Mouse (Mus musculus): Measurements from ENCODE around the gene Pkd2. TPM values are rescaled to one million over a fixed set of nuclear protein-coding genes. Genes with fewer than 3 reads are reported as not detected.

Gene Pkd2
- polyA plus RNA-seq, 1 experiment from 2014 or later, result 11.0 TPM

- Histone ChIP-seq H3K27ac (ENCODE audit: low read length) (no peak overlapping the region), H3K36me3 (ENCODE audit: insufficient read depth, low read length) (peaks cover 21% of the 10 kb centered on the region; the same call in 1 of the 2 replicates), H3K4me2 (replicated peaks; ENCODE audit: low read depth, low read length) (no peak overlapping the region), H3K27me3 (replicated peaks; ENCODE audit: insufficient read depth, low read length) (no peaks in the 10 kb centered on the region), H3K4me3 (ENCODE audit: low read depth, low read length) (no peak overlapping the region), H3K9ac (replicated peaks; ENCODE audit: low read depth) (no peak overlapping the region), H3K9me3 (ENCODE audit: low read length) (no peaks in the 10 kb centered on the region), H3K4me1 (ENCODE audit: insufficient read depth, low read depth, low read length) (no peaks in the 10 kb centered on the region)
- WGBS, result 88% methylated on average over 5 of the region's 5 CpGs
- no peak for DNase-seq (ENCODE audit: low spot score)
- ATAC-seq, result no peak
- TF ChIP-seq EP300 (IDR thresholded peaks at IDR 0.05), result no peak
- no peak for TF ChIP-seq CTCF (IDR thresholded peaks at IDR 0.05)
Measured at GRCm38 (mm10) chr5:104468586-104468985, 9.3 kb downstream of the Pkd2 start.

GRCm38 (mm10) chr5:104470981-104471391 lies 11.7 kb downstream of the Pkd2 start:
- TF ChIP-seq EP300 (IDR thresholded peaks at IDR 0.05), result no peak
- Histone ChIP-seq H3K4me2 (replicated peaks; ENCODE audit: low read depth, low read length) (no peak overlapping the region), H3K9me3 (ENCODE audit: low read length) (no peaks in the 10 kb centered on the region), H3K27me3 (replicated peaks; ENCODE audit: insufficient read depth, low read length) (no peaks in the 10 kb centered on the region), H3K4me1 (ENCODE audit: insufficient read depth, low read depth, low read length) (no peaks in the 10 kb centered on the region), H3K9ac (replicated peaks; ENCODE audit: low read depth) (no peak overlapping the region), H3K36me3 (ENCODE audit: insufficient read depth, low read length) (peaks cover 21% of the 10 kb centered on the region; the same call in 1 of the 2 replicates), H3K4me3 (ENCODE audit: low read depth, low read length) (no peak overlapping the region), H3K27ac (ENCODE audit: low read length) (no peak overlapping the region)
- 66% methylated on average over 5 of the region's 5 CpGs for WGBS
- ATAC-seq (no peak), DNase-seq (ENCODE audit: low spot score) (no peak)

GRCm38 (mm10) chr5:104472371-104472770 lies 13.1 kb downstream of the Pkd2 start:
- H3K27me3 ChIP-seq (replicated peaks; ENCODE audit: insufficient read depth, low read length), result no peaks in the 10 kb centered on the region
- peak; percentile 57 for TF ChIP-seq CTCF (IDR thresholded peaks at IDR 0.05)
- TF ChIP-seq EP300 (IDR thresholded peaks at IDR 0.05), result no peak
- DNase-seq (ENCODE audit: low spot score) (peak; percentile 12), ATAC-seq (no peak)
- H3K4me3 ChIP-seq (ENCODE audit: low read depth, low read length), result no peak overlapping the region
- peaks cover 21% of the 10 kb centered on the region; the same call in 1 of the 2 replicates for H3K36me3 ChIP-seq (ENCODE audit: insufficient read depth, low read length)
- H3K27ac ChIP-seq (ENCODE audit: low read length), result no peak overlapping the region
- no peak overlapping the region for H3K4me2 ChIP-seq (replicated peaks; ENCODE audit: low read depth, low read length)
- no peaks in the 10 kb centered on the region for H3K4me1 ChIP-seq (ENCODE audit: insufficient read depth, low read depth, low read length)
- 93% methylated on average over 8 of the region's 8 CpGs for WGBS
- H3K9ac ChIP-seq (replicated peaks; ENCODE audit: low read depth), result no peak overlapping the region
- no peaks in the 10 kb centered on the region for H3K9me3 ChIP-seq (ENCODE audit: low read length)

- no peak overlapping the region for H3K4me2 ChIP-seq (replicated peaks; ENCODE audit: low read depth, low read length)
- no peak for ATAC-seq
- H3K9me3 ChIP-seq (ENCODE audit: low read length), result no peaks in the 10 kb centered on the region
- H3K36me3 ChIP-seq (ENCODE audit: insufficient read depth, low read length), result peaks cover 33% of the 10 kb centered on the region
- no peak for DNase-seq (ENCODE audit: low spot score)
- no peaks in the 10 kb centered on the region for H3K4me1 ChIP-seq (ENCODE audit: insufficient read depth, low read depth, low read length)
- TF ChIP-seq EP300 (IDR thresholded peaks at IDR 0.05) (no peak), CTCF (IDR thresholded peaks at IDR 0.05) (no peak)
- H3K27ac ChIP-seq (ENCODE audit: low read length), result no peak overlapping the region
- WGBS, result 69% methylated on average over 7 of the region's 7 CpGs
- no peak overlapping the region for H3K4me3 ChIP-seq (ENCODE audit: low read depth, low read length)
- no peaks in the 10 kb centered on the region for H3K27me3 ChIP-seq (replicated peaks; ENCODE audit: insufficient read depth, low read length)
- no peak overlapping the region for H3K9ac ChIP-seq (replicated peaks; ENCODE audit: low read depth)
Measured at GRCm38 (mm10) chr5:104480367-104480766, 21.1 kb downstream of the Pkd2 start.

GRCm38 (mm10) chr5:104482856-104483255 lies 23.6 kb downstream of the Pkd2 start:
- Histone ChIP-seq H3K36me3 (ENCODE audit: insufficient read depth, low read length) (peaks cover 33% of the 10 kb centered on the region), H3K27ac (ENCODE audit: low read length) (no peak overlapping the region), H3K4me3 (ENCODE audit: low read depth, low read length) (no peak overlapping the region), H3K4me1 (ENCODE audit: insufficient read depth, low read depth, low read length) (no peaks in the 10 kb centered on the region), H3K4me2 (replicated peaks; ENCODE audit: low read depth, low read length) (no peak overlapping the region), H3K9ac (replicated peaks; ENCODE audit: low read depth) (no peak overlapping the region), H3K9me3 (ENCODE audit: low read length) (no peaks in the 10 kb centered on the region), H3K27me3 (replicated peaks; ENCODE audit: insufficient read depth, low read length) (no peaks in the 10 kb centered on the region)
- 72% methylated on average over 8 of the region's 8 CpGs for WGBS
- ATAC-seq (no peak), DNase-seq (ENCODE audit: low spot score) (no peak)
- no peak for TF ChIP-seq EP300 (IDR thresholded peaks at IDR 0.05)
- TF ChIP-seq CTCF (IDR thresholded peaks at IDR 0.05), result no peak

GRCm38 (mm10) chr5:104491561-104491960 lies 32.3 kb downstream of the Pkd2 start:
- whole genome bisulfite sequencing, result 46% methylated on average over 5 of the region's 5 CpGs

GRCm38 (mm10) chr5:104504883-104505282 lies 45.6 kb downstream of the Pkd2 start:
- peaks cover 6% of the 10 kb centered on the region; the same call in 1 of the 2 replicates for H3K36me3 ChIP-seq (ENCODE audit: insufficient read depth, low read length)
- no peak overlapping the region for H3K27ac ChIP-seq (ENCODE audit: low read length)
- H3K4me3 ChIP-seq (ENCODE audit: low read depth, low read length), result no peak overlapping the region
- DNase-seq (ENCODE audit: low spot score) (no peak), ATAC-seq (no peak)
- H3K27me3 ChIP-seq (replicated peaks; ENCODE audit: insufficient read depth, low read length), result no peaks in the 10 kb centered on the region
- TF ChIP-seq CTCF (IDR thresholded peaks at IDR 0.05), result no peak
- no peak for TF ChIP-seq EP300 (IDR thresholded peaks at IDR 0.05)
- no peaks in the 10 kb centered on the region for H3K9me3 ChIP-seq (ENCODE audit: low read length)
- no peak overlapping the region for H3K9ac ChIP-seq (replicated peaks; ENCODE audit: low read depth)
- 0 out of 2 replicates have a peak, but pooled peaks cover 4% of the 10 kb centered on the region for H3K4me1 ChIP-seq (ENCODE audit: insufficient read depth, low read depth, low read length)
- H3K4me2 ChIP-seq (replicated peaks; ENCODE audit: low read depth, low read length), result no peak overlapping the region
- 83% methylated on average over 2 of the region's 2 CpGs for WGBS

More at GRCm38 (mm10) chr5:104491561-104491960, 32.3 kb downstream of the Pkd2 start:
- H3K9me3 ChIP-seq (ENCODE audit: low read length), result no peaks in the 10 kb centered on the region
- no peak overlapping the region for H3K4me3 ChIP-seq (ENCODE audit: low read depth, low read length)
- H3K9ac ChIP-seq (replicated peaks; ENCODE audit: low read depth), result no peak overlapping the region
- H3K4me2 ChIP-seq (replicated peaks; ENCODE audit: low read depth, low read length), result no peak overlapping the region
- no peak for TF ChIP-seq EP300 (IDR thresholded peaks at IDR 0.05)
- no peak for TF ChIP-seq CTCF (IDR thresholded peaks at IDR 0.05)
- no peak for DNase-seq (ENCODE audit: low spot score)
- no peaks in the 10 kb centered on the region for H3K4me1 ChIP-seq (ENCODE audit: insufficient read depth, low read depth, low read length)
- ATAC-seq, result no peak
- H3K27me3 ChIP-seq (replicated peaks; ENCODE audit: insufficient read depth, low read length), result no peaks in the 10 kb centered on the region
- no peak overlapping the region for H3K27ac ChIP-seq (ENCODE audit: low read length)
- peaks cover 18% of the 10 kb centered on the region; the same call in 1 of the 2 replicates for H3K36me3 ChIP-seq (ENCODE audit: insufficient read depth, low read length)

Data from lung, postnatal 0 days (tissue).